Mouse (Mus musculus): ENCODE results near the gene Clns1a.

DNA sequence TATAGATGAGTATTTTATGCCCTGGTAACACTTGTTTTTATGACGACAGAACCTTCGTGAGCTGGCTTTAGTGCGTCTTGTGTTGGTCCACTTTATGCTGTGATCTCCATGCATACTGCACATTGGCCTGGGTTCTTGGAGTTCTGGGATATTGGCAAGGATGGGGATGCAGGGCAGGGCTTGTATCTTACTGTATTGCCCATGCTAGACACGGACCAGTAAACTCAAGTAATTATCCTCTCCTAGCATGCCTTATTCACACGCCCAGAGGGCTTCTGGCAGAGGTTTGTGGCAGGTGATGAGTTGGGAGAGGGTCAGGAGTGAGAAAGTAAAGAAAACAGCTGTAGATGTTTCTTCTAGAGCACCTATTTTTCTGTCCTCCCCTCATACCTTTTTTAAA lies 18.2 kb downstream of the Clns1a start:
- TF ChIP-seq CTCF (IDR thresholded peaks at IDR 0.05; ENCODE audit: extremely low read depth, insufficient read depth, low read length) (no peak), POLR2A (IDR thresholded peaks at IDR 0.05; ENCODE audit: extremely low read depth, insufficient read depth, low read length) (no peak)
